Mouse (Mus musculus) liver, adult 2 months (tissue): ENCODE results near the gene Ppid.

Experiments used
- CTCF ChIP-seq: fragments of 200-500 bp; IDR thresholded peaks from 2 replicates; pipeline ENCODE4 v1.5.1; 2011; ENCODE audit warnings: low read depth, low read length, control low read depth
- POLR2A ChIP-seq: fragments of 200-500 bp; IDR thresholded peaks from 2 replicates; pipeline ENCODE4 v1.6.1; 2011; ENCODE audit warnings: low read length, control low read depth; ENCODE audit not compliant: insufficient read depth; ENCODE audit errors: extremely low read depth

DNA sequence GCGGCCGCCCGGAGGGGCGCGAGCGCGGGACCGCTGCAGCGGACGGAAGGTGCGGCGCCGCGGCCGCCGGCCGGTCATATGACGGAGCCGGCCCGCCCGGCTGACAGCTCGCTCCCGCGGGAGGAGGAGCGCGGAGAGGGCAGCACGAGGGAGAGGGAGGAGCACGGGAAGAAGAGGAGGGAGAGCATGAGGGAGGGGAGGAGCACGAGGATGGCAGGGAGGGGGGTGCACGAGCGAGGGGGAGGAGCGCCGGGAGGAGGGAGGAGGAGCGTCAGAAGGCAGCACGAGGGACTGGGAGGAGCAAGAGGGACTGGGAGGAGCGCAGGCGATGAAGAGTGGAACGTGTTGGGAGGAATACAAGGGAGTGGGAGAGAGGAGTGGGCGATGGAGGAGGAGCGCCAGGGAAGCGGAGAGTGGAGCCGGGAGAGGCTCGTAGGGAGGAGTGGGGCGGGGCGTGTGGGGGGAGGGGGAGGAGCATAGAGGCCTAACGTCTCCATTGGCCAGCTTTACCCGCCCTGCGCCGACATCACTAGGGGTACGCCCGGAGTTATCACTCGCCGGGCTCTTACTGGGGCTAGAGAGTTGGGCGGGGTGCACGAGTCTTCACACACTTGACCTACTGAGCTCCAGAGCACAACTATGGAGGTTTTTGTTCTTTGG is 23.3 kb upstream of the Ppid start, which contains the start of gene Fnip2:
- TF ChIP-seq POLR2A (peak; percentile 84), CTCF (no peak)
